Mouse (Mus musculus) lung, postnatal 4 days (tissue): ENCODE measurements around the gene Fam216b.

ENCODE experiments used
- DNase-seq, 2 experiments: peaks; one replicate each; pipeline ENCODE4 v3.0.0; 2021

Gene Fam216b

DNA sequence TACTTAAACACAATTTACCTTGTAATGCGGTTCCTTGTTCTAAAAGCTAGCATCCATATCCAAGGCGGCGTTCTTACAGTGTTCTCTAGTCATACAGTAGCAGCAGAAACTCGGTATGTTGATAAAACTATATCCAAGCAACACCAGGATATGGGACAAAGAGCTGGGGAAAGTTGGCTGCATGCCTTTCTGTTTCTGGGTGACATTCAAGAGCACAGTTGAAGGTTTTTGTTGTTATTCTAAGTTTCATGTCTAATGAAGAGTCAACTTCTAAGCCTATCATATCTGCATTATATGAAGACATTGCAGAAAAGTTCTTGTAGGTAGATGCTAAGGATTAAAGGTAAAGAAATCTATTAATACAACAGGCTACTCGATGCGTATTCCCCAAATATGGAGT lies at the start of gene Fam216b:
TSS of gene Fam216b (minus strand) at position 101 of the 400 bp plus-strand sequence.
- DNase-seq: no peak

DNA sequence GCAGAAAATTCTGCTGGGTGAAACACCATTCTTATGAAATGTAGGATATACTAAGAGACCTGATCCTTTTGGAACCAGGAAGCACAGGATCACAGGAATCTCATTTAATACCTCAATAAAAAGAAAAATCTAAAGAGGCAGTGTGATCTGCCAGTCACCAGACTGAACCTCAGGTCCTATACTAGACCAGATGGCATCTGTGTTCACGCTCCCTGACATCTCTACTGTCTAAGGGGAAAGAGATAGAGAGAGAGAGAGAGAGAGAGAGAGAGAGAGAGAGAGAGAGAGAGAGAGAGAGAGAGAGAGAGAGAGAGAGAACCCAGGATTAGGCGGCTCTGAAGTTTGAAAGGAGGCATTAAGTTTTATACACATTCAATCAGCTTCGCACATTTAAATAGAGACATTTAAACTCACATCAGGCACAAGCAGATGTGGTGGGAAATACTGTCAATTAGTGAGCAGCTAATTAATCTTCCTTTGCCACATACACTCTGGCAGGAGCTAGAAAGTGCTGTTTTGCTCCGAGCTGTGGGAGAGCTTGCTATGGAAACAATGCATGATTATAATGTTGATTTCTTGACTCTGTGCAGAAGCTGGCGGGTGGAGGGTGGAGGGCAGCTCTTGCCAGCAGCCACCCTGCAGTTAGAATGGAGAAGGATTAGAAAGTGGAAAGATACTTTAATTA lies 43.7 kb upstream of the Fam216b start:
- no peak for DNase-seq

GRCm38 (mm10) chr14:78126670-78127069 lies 37.9 kb upstream of the Fam216b start:
- no peak for DNase-seq

DNA sequence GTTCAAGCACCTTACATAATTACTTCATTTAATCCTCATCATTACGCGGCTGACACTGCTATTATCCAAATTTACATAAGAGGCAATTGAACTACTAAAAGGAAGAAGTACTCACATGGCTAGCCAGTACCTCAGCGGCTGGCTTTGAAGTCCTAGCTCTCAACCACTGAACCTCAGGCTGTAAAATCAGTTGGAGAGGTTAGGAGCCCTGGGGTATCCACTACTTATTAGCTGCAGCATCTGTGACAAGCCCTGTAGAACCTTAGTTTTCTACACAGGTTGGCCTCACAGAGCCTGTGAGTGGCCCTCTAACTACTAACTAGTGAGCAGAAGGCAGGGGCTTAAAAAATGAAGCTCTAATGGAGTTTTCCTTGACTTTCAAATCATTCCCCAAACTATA lies 31.5 kb upstream of the Fam216b start:
- DNase-seq: no peak

DNA sequence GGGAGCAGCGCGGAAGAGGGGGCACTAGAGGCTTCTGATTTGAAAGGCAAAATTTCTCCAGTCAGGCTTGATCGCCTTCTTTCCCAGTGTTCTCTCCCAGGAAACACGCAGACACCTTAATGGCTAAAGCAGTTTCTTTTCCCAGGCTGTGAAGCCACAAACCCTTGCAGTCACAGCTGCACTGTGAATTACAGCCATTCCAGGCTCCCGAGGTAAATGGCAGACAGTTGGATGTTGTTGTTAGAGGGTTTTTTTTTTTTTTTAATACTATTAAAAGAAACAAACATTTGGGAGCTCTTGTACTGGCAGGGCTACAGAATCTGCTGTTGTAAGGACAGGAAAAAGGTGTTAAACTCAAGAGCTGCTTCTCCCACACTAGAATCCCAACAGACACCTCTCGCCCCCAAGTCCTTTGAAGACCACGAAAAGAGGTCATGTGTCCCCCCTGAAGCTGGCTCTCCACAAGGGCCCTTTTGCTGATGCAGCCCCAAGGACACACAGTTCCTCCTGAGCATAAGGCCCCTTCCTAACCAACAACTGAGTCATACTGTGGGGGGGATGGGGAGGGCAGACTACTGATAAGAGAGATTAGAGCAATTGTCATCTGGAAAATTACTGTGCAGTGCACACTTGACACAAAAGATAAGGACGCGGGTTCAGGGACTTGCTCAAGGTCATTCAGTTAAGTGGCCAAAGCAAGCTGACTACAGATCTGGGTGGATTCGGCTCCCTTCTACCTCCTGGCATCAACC lies 30.8 kb upstream of the Fam216b start:
- no peak for DNase-seq

GRCm38 (mm10) chr14:78117671-78118070 lies 28.9 kb upstream of the Fam216b start:
- DNase-seq: no peak

- no peak for DNase-seq
These were observed 28.5 kb upstream of the Fam216b start for GRCm38 (mm10) chr14:78117268-78117667.

DNA sequence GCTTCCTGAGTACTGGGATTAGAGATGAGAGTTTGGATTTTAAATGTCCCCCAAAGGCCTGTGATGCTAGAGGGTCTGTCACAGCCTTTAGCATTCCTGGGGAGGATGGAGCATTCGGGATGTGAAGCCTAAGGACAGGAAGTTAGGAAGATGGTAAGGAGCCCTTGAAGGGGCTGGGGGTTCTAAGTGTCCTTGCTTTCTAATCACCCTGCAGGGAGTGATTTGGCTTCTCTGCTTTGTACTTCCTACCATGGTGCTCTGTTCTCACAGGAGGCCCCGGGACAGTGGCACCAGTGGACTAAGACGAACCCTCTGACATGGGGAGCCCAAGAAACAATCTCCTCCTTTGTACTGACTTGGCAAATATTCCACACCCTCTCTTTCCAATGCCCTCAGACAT lies 23.7 kb upstream of the Fam216b start:
- no peak for DNase-seq

DNA sequence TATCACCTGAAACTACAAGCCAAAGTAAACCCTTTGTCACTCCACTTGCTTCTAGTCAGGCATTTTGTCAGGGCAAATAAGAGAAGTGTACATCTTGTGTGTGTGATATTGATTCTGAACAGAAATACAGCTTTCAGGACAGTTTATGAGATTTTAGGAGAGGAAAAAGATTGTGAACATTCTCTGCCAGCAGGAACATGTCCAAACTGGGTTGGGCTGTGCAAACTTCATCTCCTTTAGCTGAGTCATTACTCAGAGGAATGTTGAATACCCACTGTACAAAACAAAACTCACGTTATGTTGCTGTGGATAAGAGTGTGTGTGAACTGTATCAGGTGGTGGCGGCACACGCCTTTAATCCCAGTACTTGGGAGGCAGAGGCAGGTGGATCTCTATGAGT lies 22.1 kb upstream of the Fam216b start:
- no peak for DNase-seq

DNA sequence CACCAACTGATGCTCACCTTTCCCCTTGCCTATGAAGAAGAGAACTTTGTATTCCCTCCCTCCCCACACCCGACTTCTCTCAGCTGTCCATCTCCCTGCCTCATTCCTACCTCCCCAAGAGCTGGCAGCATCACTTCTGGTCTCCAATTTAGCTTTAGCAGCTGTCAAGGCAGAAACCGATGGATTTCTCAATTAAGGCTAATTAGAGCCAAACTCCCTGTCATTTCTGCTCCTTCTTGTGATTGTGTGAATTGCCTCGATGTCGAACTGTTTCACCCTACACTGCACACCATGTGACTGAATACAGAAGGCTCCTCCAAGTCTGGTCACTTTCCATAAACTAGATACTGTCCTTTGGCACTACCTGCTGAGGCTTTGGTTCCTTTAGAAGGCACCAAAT lies 20.6 kb upstream of the Fam216b start:
- no peak for DNase-seq

GRCm38 (mm10) chr14:78108388-78108787 lies 19.6 kb upstream of the Fam216b start:
- no peak for DNase-seq

- DNase-seq: no peak
These were observed 784 bp upstream of the Fam216b start for GRCm38 (mm10) chr14:78089591-78089990.

DNA sequence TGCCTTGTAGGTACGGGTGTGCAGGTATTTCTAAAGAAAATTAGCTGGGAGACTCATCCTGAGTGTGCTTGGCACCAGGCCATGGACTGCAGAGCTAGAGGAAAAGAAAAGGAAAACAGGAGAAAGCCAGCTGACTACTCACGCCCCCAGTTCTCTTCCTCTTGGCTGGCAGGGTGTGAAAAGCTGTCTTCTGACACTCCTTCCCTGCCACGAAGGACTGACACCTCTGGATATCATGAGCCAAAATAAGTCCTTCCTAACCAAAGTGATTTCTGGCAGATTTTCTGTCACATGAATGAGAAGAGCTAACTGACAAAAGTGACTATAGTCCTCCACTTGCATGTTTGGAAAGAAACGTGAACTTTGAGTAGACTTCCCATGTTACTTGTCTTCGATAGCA lies 5.3 kb downstream of the Fam216b start:
- DNase-seq: no peak

- DNase-seq: no peak
These were observed 11.3 kb downstream of the Fam216b start for GRCm38 (mm10) chr14:78077508-78077907.

DNA sequence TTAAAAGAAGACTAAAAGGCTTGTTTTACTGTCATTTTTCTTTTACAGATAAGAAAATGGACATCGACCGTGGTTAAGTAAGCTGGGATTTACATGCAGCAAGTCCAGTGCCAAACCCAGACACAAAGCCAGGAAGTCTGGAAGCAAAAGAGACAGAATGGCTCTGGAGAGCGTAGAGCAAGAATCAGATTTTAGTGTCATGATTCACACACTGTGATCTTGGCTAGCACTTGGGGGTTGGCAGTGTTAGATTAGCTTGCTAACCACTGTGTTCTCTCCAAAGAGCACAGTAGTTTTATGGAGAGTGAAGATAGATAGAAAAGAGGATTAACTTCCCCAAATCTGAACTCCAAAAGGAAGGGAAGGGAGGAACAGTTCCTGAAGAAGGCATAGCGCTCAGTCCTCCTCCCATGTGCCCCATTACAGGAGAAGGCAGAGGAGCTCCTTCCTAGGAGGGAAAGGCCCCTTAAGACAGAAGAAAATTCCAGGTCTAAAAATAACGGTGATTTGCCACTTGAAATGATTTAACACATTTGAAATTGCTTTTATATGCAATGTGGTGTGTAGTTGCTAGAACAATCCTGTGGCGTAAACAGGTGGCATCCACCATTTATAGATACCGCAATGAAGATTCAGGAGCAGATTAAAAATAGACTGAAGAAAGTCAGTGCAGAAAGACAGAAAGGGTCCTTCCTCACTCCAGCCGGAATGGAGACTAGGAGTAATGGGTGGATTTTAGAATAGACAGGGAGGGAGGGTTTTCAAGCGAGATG lies 22.7 kb downstream of the Fam216b start:
- no peak for DNase-seq

- no peak for DNase-seq
These were observed 26.3 kb downstream of the Fam216b start for GRCm38 (mm10) chr14:78062484-78062883.

DNA sequence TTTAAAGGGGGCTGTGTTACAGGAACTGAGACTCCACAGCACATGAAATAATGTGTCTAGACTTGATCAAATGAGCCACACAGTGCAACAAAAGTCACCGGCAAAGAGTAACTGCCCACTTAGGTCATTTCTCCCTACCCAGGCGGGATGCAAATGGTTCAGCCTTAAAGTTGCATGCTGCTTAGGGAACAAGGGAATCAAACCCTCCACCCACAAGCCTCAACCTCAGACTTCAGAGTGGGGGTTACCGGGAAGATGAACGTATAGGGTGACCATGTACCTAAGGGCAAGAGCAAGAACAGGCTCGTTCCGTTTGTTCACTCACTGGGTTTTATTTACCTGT lies 28.2 kb downstream of the Fam216b start:
- DNase-seq: no peak

- no peak for DNase-seq
These were observed 28.8 kb downstream of the Fam216b start for GRCm38 (mm10) chr14:78059878-78060608.

DNA sequence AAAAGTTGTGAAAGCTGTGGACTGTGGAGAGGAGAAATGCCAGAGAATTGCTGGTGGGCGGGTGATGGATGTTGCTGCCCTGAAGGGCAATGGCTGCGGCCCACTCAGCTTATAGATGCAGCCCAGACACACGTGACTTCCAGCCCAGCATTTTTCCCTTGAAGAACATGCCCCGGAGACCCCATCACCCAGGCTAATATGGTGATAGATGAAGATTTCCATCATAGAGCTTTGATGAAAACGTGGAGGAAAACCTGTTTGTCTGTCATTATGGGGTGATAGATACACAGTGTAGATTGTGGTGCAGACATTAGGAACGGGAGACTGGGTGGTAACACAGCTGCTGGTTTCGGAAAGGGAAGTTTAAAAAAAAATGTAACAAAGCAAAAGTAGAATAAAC lies 31.4 kb downstream of the Fam216b start:
- DNase-seq: peak in 1 of 2 experiments; percentile 25

DNA sequence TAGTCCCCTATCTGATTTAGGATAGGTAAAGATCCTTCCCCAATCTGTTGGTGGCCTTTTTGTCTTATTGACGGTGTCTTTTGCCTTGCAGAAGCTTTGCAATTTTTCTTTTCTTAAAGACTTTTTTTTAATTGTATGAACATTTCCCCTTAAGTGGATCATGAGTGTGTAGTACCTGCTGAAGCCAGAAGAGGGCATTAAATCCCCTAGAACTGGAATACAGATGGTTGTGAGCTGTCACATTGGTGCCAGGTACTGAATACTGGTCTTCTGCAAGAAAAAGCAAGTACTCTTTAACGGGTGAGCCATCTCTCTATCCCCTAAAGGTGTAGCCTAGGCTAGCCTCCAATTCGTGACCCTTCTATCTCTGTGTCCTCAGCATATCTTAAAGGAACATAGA lies 32.4 kb downstream of the Fam216b start:
- no peak for DNase-seq

DNA sequence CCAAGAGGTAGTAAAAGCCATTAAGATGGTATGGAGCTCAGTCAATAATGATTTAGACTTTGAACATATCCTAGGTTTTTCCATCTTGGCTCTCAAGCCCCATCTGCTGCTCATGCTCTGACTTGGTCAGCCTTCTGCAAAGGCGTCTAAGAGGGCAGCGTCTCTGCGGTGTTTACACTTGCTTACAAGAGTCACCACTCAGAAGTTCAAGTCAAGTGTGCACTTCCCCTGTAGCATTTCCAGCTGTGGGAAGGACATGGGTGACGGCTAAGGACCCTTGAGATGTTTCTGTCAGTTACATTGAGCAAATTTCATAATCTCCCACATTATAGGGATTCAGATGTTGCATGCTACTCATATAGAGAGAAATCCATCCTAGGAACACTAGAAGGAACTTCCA lies 40.1 kb downstream of the Fam216b start:
- peak in 1 of 2 experiments; percentile 20 for DNase-seq

DNA sequence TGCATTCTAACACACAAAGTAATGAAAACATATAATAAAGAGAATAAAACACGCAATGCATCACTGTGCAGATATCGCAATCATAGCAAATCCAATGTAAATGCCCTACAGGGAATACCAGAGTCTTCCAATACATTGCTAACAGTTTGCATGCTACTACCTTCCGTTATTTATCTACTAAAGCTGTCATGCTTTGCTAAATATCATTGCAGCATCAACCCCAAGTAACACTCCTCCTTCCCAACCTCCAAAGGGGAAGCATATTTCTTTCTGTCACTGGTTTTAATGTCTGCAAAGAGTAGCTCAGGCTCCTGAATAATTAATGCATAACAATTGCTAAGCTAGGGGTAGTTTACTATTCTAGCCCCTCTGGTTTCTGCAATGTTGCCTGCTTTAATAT lies 40.5 kb downstream of the Fam216b start:
- DNase-seq: no peak

- DNase-seq: no peak
These were observed 45.7 kb downstream of the Fam216b start for GRCm38 (mm10) chr14:78043079-78043478.
